Mouse (Mus musculus) neural tube, embryonic 11.5 days (tissue): ENCODE data around the gene Spata17. TPM values are rescaled to one million over a fixed set of nuclear protein-coding genes. Genes with fewer than 3 reads are reported as not detected.

ENCODE experiments used
- ATAC-seq: fragments of 200-750 bp; cut with Nextera tagmentation; 2 replicates; pipeline ENCODE4 v1.8.0; 2017; ENCODE audit warnings: moderate number of reproducible peaks, mild to moderate bottlenecking, moderate TSS enrichment, moderate library complexity; ENCODE audit not compliant: insufficient read depth, low FRiP score, low TSS enrichment
- DNase-seq: peaks from one replicate; pipeline ENCODE4 v3.0.0-alpha.2; 2015; ENCODE audit warnings: low spot score
- H3K27ac ChIP-seq: fragments of 300-500 bp; sonication (generic); 2 replicates; pipeline ENCODE4 v1.5.1; 2014; ENCODE audit warnings: low read depth, mild to moderate bottlenecking, low read length
- H3K27me3 ChIP-seq: fragments of 300-500 bp; sonication (generic); 2 replicates; pipeline ENCODE4 v1.6.1; 2014; ENCODE audit warnings: mild to moderate bottlenecking, low read length, mixed read lengths; ENCODE audit not compliant: control insufficient read depth, insufficient read depth
- H3K36me3 ChIP-seq: fragments of 300-500 bp; sonication (generic); 2 replicates; pipeline ENCODE4 v1.6.1; 2014; ENCODE audit warnings: mild to moderate bottlenecking, low read length, moderate library complexity, mixed read lengths; ENCODE audit not compliant: control insufficient read depth, insufficient read depth
- H3K4me1 ChIP-seq: fragments of 300-500 bp; sonication (generic); 2 replicates; pipeline ENCODE4 v1.6.1; 2014; ENCODE audit warnings: low read length, mixed read lengths; ENCODE audit not compliant: control insufficient read depth, insufficient read depth
- H3K4me2 ChIP-seq: fragments of 300-500 bp; sonication (generic); 2 replicates; pipeline ENCODE4 v1.6.1; 2014; ENCODE audit warnings: low read depth, mild to moderate bottlenecking, moderate library complexity
- H3K4me3 ChIP-seq: fragments of 300-500 bp; sonication (generic); 2 replicates; pipeline ENCODE4 v1.5.1; 2014; ENCODE audit warnings: low read depth, low read length
- H3K9ac ChIP-seq: fragments of 300-500 bp; sonication (generic); 2 replicates; pipeline ENCODE4 v1.6.1; 2014; ENCODE audit warnings: mild to moderate bottlenecking, low read length
- H3K9me3 ChIP-seq: fragments of 300-500 bp; sonication (generic); 2 replicates; pipeline ENCODE4 v1.6.1; 2016; ENCODE audit warnings: low read length; ENCODE audit not compliant: control insufficient read depth
- WGBS: fragments of 180-500 bp; shearing (Covaris S2); extraction: QIAGEN DNeasy Blood & Tissue Kit; methylation state at CpG from one replicate; pipeline ENCODE4 v1.1.7; 2014; 5-methylcytosine and 5-hydroxymethylcytosine counted together
- polyA plus RNA-seq: library from polyadenylated mRNA; unstranded; fragments of >200 nt; fragmentation: Nextera tagmentation; extraction: Ambion mirVana; gene quantifications from 2 replicates; pipeline ENCODE4 v1.2.1, GENCODE M21; 2014

Spata17 gene
- polyA plus RNA-seq, 1 experiment from 2014 or later: 1.7 TPM

DNA sequence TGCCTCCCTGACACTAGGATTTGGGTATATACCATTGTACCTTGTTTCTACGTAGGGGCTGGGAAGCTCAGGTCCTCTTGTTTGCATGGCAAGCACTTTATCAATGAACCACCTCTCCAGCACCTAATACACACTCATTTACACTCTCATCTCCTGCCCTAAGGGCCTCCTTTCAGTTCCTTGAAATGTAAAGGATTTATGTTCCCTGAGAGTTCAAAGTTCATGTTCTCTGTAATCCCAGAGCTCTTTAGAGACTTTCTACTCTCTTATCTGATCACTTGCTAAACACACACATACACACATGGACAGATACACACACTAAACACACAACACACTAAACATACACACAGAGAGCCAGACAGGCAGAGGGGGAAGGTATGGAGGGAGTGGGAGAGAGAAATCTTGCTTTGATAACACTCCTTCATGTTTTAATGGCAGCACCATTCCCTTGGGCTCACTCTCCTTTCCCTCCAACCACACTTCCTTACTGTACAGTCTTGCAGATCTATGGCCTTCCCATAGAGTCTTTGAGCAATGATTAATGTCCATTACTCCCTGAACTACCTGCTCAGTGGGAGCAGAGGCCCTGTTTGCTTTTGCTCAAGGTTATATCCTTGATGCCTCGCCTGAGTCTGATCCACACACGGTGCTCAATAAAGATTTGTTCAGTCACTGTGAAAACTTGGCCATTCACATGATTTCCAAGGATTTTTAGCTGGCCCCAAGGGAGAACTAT, 126.4 kb downstream of the Spata17 start:
- Histone ChIP-seq H3K27me3 (no peaks in the 10 kb centered on the region), H3K9ac (no peak overlapping the region), H3K36me3 (no peaks in the 10 kb centered on the region), H3K4me1 (no peaks in the 10 kb centered on the region), H3K4me2 (no peak overlapping the region), H3K4me3 (no peak overlapping the region), H3K9me3 (no peaks in the 10 kb centered on the region), H3K27ac (no peak overlapping the region)
- 70% methylated on average over 3 of the region's 3 CpGs for WGBS
- ATAC-seq (no peak), DNase-seq (no peak)

DNA sequence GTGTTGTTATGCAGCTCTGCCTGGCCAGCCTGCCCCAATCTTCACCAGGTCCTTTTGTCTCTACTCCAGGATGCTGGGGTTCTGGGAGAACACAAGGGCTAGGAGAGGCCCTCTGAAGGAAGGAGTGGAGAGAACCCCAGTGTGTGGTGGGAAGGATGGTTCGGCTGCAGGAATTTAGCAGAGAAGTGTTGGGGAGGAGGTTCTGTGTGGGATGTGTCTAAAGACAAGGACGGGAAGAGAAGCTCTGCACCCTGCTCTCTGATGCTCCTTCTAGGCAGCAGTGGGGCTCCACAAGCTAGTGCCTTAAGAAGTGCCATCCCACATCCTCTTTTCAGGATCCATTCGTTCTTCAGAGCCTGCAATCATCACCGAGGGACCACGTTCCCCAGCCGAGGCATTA, 129.2 kb downstream of the Spata17 start:
- no peak for DNase-seq
- Histone ChIP-seq H3K4me1 (no peaks in the 10 kb centered on the region), H3K36me3 (no peaks in the 10 kb centered on the region), H3K27ac (no peak overlapping the region), H3K27me3 (no peaks in the 10 kb centered on the region), H3K4me3 (no peak overlapping the region), H3K4me2 (no peak overlapping the region), H3K9ac (no peak overlapping the region), H3K9me3 (no peaks in the 10 kb centered on the region)
- WGBS: 70% methylated on average over 6 of the region's 6 CpGs
- no peak for ATAC-seq

DNA sequence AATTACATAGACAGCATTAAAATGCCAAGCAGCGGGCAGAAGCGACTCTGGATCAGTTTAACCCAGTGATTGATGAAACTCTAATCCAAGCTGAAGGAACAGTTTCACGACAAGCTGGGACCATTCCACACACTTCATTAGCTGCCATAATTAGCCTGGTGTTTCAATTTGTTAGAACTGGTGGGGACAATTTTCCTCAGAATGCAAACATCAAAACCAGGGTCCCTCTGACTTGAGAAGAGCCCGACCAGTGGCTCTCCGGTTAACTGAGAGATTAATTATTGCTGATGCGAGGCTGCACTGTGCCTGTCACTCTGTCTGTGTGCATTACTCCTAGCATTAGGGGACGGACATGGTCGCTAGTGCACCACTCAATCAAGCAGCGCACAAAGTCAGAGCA, 137.9 kb downstream of the Spata17 start:
- DNase-seq (peak; percentile 15), ATAC-seq (peak; percentile 65)
- Histone ChIP-seq H3K9ac (no peak overlapping the region), H3K4me3 (no peak overlapping the region), H3K4me2 (no peak overlapping the region), H3K4me1 (peaks cover 3% of the 10 kb centered on the region; the same call in 1 of the 2 replicates), H3K36me3 (no peaks in the 10 kb centered on the region), H3K27me3 (no peaks in the 10 kb centered on the region), H3K9me3 (no peaks in the 10 kb centered on the region), H3K27ac (no peak overlapping the region)
- 48% methylated on average over 9 of the region's 9 CpGs for WGBS

DNA sequence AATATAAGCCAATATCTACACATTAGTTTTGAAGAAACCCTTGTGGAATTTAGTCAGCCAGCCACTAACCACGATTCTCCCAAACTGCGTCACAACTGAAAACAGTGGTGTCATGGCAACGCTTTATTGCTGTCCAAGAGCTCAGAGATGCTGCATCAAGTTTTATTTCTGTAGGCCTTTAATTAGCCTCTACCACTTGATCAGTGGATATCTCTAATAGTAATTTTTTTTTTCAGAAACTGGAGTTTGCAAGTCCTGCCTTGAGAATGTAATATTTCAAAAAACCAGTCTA, 138.3 kb downstream of the Spata17 start:
- H3K27me3 ChIP-seq: no peaks in the 10 kb centered on the region
- H3K4me2 ChIP-seq: no peak overlapping the region
- H3K9me3 ChIP-seq: no peaks in the 10 kb centered on the region
- no peak overlapping the region for H3K9ac ChIP-seq
- ATAC-seq (peak; percentile 73), DNase-seq (peak; percentile 35)
- H3K36me3 ChIP-seq: no peaks in the 10 kb centered on the region
- H3K27ac ChIP-seq: no peak overlapping the region
- peaks cover 3% of the 10 kb centered on the region; the same call in 1 of the 2 replicates for H3K4me1 ChIP-seq
- 42% methylated on average over 3 of the region's 3 CpGs for WGBS
- H3K4me3 ChIP-seq: no peak overlapping the region

DNA sequence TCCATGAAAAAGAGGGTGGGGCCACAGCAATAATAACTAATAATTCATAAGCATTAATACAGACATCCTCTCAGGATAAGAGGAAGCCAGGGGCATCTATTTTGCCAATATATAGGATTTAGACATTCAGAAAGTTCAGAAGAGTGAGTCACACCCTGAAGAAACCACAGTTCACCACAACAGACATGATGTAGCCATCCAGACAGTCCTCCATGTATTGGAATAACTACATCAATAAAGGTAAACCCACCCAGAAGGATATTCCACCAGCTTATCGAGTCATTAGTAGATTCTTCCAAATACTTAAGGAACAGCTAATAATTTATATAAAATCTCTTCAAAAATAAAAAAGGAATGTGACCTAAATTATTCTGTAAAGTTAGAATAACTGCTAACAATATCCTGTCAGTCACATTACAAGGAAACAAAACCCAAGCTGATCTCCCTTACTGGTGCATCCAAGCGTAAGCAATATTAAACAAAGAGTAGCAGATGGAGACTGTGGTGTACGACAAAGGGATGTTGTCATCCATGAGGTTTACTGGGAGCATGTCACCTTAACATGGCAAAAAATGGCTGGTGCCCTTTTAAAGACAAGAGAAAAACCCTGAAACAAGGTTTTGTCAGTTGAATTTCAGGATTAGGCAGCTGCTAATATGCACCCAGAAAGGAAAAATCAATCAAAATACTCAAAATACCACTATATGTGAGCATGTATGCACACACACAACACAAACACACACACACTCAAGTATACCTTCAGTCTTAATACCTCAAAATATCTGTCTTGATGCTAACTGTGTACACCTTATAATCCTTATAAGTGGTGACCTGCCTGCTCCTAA, 138.8 kb downstream of the Spata17 start:
- H3K9ac ChIP-seq: no peak overlapping the region
- H3K27me3 ChIP-seq: no peaks in the 10 kb centered on the region
- DNase-seq: peak; percentile 16
- H3K4me3 ChIP-seq: no peak overlapping the region
- WGBS: 62% methylated on average over 3 of the region's 3 CpGs
- H3K4me1 ChIP-seq: peaks cover 3% of the 10 kb centered on the region; the same call in 1 of the 2 replicates
- H3K4me2 ChIP-seq: no peak overlapping the region
- no peaks in the 10 kb centered on the region for H3K9me3 ChIP-seq
- no peaks in the 10 kb centered on the region for H3K36me3 ChIP-seq
- no peak overlapping the region for H3K27ac ChIP-seq
- peak; percentile 83 for ATAC-seq

DNA sequence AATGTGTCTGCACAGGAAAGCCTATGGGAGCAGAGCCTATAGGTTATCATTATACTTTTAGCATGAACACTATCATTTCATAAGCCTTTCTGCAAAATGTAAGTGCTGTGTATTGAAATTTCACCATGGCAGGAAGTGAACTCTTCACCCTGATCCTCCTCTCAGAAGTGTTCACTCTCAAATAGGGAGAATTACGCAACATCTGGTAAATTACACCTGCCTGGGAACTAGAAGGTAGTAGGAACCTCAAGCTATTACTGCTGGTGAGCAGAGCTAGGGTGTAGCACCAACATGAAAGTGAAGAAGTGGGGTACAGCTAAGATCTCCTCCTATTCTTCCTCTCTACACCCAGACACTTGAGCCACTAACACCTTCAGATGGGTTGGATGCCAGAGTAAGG, 155.4 kb downstream of the Spata17 start:
- H3K27ac ChIP-seq: no peak overlapping the region
- ATAC-seq: no peak

DNA sequence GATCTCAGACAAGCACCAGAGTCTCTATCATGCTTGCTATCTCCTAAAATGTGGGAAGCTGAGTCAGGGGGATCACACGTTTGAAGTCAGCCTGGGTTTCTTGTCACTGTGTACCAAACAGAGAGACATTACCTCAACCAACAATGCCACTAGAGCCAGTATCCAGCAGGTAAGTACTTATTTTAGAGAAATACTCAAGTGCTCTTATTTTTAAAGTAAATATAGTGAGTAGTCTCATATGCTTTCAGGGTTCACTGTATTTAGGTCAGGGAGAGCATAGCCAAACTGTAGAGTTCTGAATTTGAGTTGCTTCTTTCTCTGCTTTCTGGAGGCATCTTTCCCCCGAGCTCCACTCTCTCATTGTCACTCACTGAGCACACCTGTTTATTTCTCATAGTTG, 160.9 kb downstream of the Spata17 start:
- H3K9ac ChIP-seq: no peak overlapping the region
- H3K4me3 ChIP-seq: no peak overlapping the region
- no peak overlapping the region for H3K4me2 ChIP-seq
- no peaks in the 10 kb centered on the region for H3K36me3 ChIP-seq
- no peak for DNase-seq
- no peaks in the 10 kb centered on the region for H3K4me1 ChIP-seq
- H3K9me3 ChIP-seq: no peaks in the 10 kb centered on the region
- no peaks in the 10 kb centered on the region for H3K27me3 ChIP-seq
- WGBS: 87% methylated on average over 2 of the region's 2 CpGs
- ATAC-seq: no peak
- no peak overlapping the region for H3K27ac ChIP-seq

More for the DNA sequence above, 155.4 kb downstream of the Spata17 start:
- Histone ChIP-seq H3K4me2 (no peak overlapping the region), H3K36me3 (no peaks in the 10 kb centered on the region), H3K9ac (no peak overlapping the region), H3K9me3 (no peaks in the 10 kb centered on the region), H3K4me1 (no peaks in the 10 kb centered on the region), H3K27me3 (no peaks in the 10 kb centered on the region), H3K4me3 (no peak overlapping the region)
- DNase-seq: no peak
- 80% methylated on average over 1 of the region's 1 CpGs for WGBS

DNA sequence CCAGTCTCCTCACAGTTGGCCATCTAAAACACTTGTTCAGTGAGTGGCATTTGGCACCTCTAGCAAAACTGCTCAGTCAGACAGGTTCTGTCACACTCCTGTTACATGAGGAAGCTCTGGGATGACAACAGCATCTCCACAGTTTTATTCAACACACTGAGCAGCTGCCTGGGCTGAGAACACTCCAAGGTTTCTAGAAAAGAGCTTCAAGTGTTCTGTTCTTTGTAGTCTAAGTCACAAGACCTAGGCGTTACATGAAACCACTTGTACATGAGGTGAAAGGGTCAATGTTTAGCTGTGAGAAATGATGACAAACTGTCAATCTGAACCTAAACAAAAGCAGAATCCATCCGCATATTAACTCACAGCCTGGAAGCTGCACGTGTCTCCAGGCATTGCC, 161.4 kb downstream of the Spata17 start:
- WGBS: 85% methylated on average over 3 of the region's 3 CpGs
- H3K27ac ChIP-seq: no peak overlapping the region
- H3K27me3 ChIP-seq: no peaks in the 10 kb centered on the region
- no peak overlapping the region for H3K4me3 ChIP-seq
- H3K4me2 ChIP-seq: no peak overlapping the region
- ATAC-seq (no peak), DNase-seq (no peak)
- no peak overlapping the region for H3K9ac ChIP-seq
- H3K36me3 ChIP-seq: no peaks in the 10 kb centered on the region
- H3K9me3 ChIP-seq: no peaks in the 10 kb centered on the region
- H3K4me1 ChIP-seq: no peaks in the 10 kb centered on the region

DNA sequence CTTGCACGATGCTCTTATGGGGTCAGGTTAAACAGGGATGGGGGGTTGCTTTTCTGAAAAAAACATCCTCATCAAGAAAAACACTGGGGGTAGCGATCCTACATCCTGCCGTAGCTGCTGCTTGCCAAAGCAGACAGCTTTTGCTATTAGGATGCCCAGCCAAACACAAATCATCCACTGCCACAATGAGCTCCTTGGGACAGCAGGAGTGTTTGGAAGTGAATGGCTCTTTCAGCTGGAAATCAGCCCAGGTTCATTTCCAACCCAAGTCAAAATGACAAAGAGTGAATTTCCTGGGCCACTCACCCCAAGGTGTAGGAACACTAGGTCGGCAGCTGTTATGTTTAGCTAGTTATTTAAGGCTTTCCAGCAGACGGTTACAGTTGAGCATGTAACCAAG, 162.7 kb downstream of the Spata17 start:
- DNase-seq (no peak), ATAC-seq (no peak)
- 55% methylated on average over 5 of the region's 5 CpGs for WGBS
- no peak overlapping the region for H3K4me2 ChIP-seq
- no peaks in the 10 kb centered on the region for H3K36me3 ChIP-seq
- no peaks in the 10 kb centered on the region for H3K27me3 ChIP-seq
- no peaks in the 10 kb centered on the region for H3K9me3 ChIP-seq
- no peak overlapping the region for H3K9ac ChIP-seq
- no peaks in the 10 kb centered on the region for H3K4me1 ChIP-seq
- H3K27ac ChIP-seq: no peak overlapping the region
- H3K4me3 ChIP-seq: no peak overlapping the region
